Mouse (Mus musculus): ENCODE results near the gene Eif4a1. TPM values are rescaled to one million over a fixed set of nuclear protein-coding genes. Genes with fewer than 3 reads are reported as not detected.

The Eif4a1 gene
- total RNA-seq (2023): 892 TPM

GRCm38 (mm10) chr11:69672211-69672706 is at the start of gene Eif4a1:
Gene Eif4a1 (minus strand): TSS chr11:69672423.

GRCm38 (mm10) chr11:69695361-69696181 is 23.3 kb upstream of the Eif4a1 start, which contains the start of the genes Tnfsf12 and Tnfsfm13:
Gene Tnfsf12 (minus strand): TSS chr11:69695849.
Gene Tnfsfm13 (minus strand): TSS chr11:69696098.

GRCm38 (mm10) chr11:69685526-69686148 is 13.4 kb upstream of the Eif4a1 start, which contains the start of gene Tnfsf13:
Gene Tnfsf13 (minus strand): TSS chr11:69685784.

GRCm38 (mm10) chr11:69681314-69682208 is 9.3 kb upstream of the Eif4a1 start, which contains the start of gene Senp3:
Gene Senp3 (minus strand): TSS chr11:69682084.

GRCm38 (mm10) chr11:69665961-69666664 is 6.1 kb downstream of the Eif4a1 start, which contains the start of gene Cd68:
Gene Cd68 (minus strand): TSS chr11:69666153.

GRCm38 (mm10) chr11:69662213-69662966 is 9.8 kb downstream of the Eif4a1 start, which contains the start of gene Mpdu1:
Gene Mpdu1 (minus strand): TSS chr11:69662642.

GRCm38 (mm10) chr11:69655264-69656064 is 16.8 kb downstream of the Eif4a1 start, which contains the start of gene Sox15:
Gene Sox15 (plus strand): TSS chr11:69655314.

GRCm38 (mm10) chr11:69632284-69633089 is 39.7 kb downstream of the Eif4a1 start, which contains the start of gene Fxr2:
Gene Fxr2 (plus strand): TSS chr11:69632990.

GRCm38 (mm10) chr11:69621571-69622268 is 50.5 kb downstream of the Eif4a1 start, which contains the start of gene Sat2:
Gene Sat2 (plus strand): TSS chr11:69622024.

GRCm38 (mm10) chr11:69617805-69618204 is 54.4 kb downstream of the Eif4a1 start, which contains the start of gene Shbg:
Gene Shbg (minus strand): TSS chr11:69617905.

Other genes starting within 250 kb of the Eif4a1 start
- 0.09 TPM for gene Dnah2, start 123.3 kb downstream of the Eif4a1 start, total RNA-seq (2023)
- 0.46 TPM for gene Efnb3, start 112.2 kb downstream of the Eif4a1 start, total RNA-seq (2023)
- gene Wrap53, start 92.2 kb downstream of the Eif4a1 start, total RNA-seq (2023): 11.6 TPM
- gene Trp53, start 92.1 kb downstream of the Eif4a1 start, total RNA-seq (2023): 157 TPM
- 0.21 TPM for gene Atp1b2, start 66.5 kb downstream of the Eif4a1 start, total RNA-seq (2023)
- gene Shbg, start 54.5 kb downstream of the Eif4a1 start, total RNA-seq (2023): not detected
- not detected for gene Sat2, start 50.4 kb downstream of the Eif4a1 start, total RNA-seq (2023)
- 68.8 TPM for gene Fxr2, start 39.4 kb downstream of the Eif4a1 start, total RNA-seq (2023)
- not detected for gene Sox15, start 17.1 kb downstream of the Eif4a1 start, total RNA-seq (2023)
- 60.5 TPM for gene Mpdu1, start 9.8 kb downstream of the Eif4a1 start, total RNA-seq (2023)
- 7.5 TPM for gene Cd68, start 6.3 kb downstream of the Eif4a1 start, total RNA-seq (2023)
- gene Senp3, start 9.7 kb upstream of the Eif4a1 start, total RNA-seq (2023): 129 TPM
- gene Tnfsf13, start 13.4 kb upstream of the Eif4a1 start, total RNA-seq (2023): not detected
- not detected for gene Tnfsf12, start 23.4 kb upstream of the Eif4a1 start, total RNA-seq (2023)
- not detected for gene Tnfsfm13, start 23.7 kb upstream of the Eif4a1 start, total RNA-seq (2023)
- gene Polr2a, start 86.2 kb upstream of the Eif4a1 start, total RNA-seq (2023): 188 TPM
- not detected for gene Slc35g3, start 89.5 kb upstream of the Eif4a1 start, total RNA-seq (2023)
- 52.4 TPM for gene Zbtb4, start 93.5 kb upstream of the Eif4a1 start, total RNA-seq (2023)
- 3.1 TPM for gene Chrnb1, start 123.5 kb upstream of the Eif4a1 start, total RNA-seq (2023)
- not detected for gene Fgf11, start 129.4 kb upstream of the Eif4a1 start, total RNA-seq (2023)
- not detected for gene Tmem102, start 133.2 kb upstream of the Eif4a1 start, total RNA-seq (2023)
- not detected for gene Gm39566, start 142.9 kb upstream of the Eif4a1 start, total RNA-seq (2023)
- not detected for gene Spem2, start 146.0 kb upstream of the Eif4a1 start, total RNA-seq (2023)
- gene Spem1, start 149.8 kb upstream of the Eif4a1 start, total RNA-seq (2023): not detected
- gene Nlgn2, start 165.4 kb upstream of the Eif4a1 start, total RNA-seq (2023): 0.49 TPM
- gene Tmem256, start 166.1 kb upstream of the Eif4a1 start, total RNA-seq (2023): 20.8 TPM
- gene Plscr3, start 174.0 kb upstream of the Eif4a1 start, total RNA-seq (2023): 18.2 TPM
- not detected for gene Tnk1, start 186.3 kb upstream of the Eif4a1 start, total RNA-seq (2023)
- not detected for gene Tmem95, start 205.6 kb upstream of the Eif4a1 start, total RNA-seq (2023)
- 1.0 TPM for gene Kctd11, start 209.0 kb upstream of the Eif4a1 start, total RNA-seq (2023)
- 435 TPM for gene Acap1, start 223.1 kb upstream of the Eif4a1 start, total RNA-seq (2023)
- 2.8 TPM for gene 2810408A11Rik, start 228.6 kb upstream of the Eif4a1 start, total RNA-seq (2023)
- gene Neurl4, start 228.6 kb upstream of the Eif4a1 start, total RNA-seq (2023): 44.9 TPM
- 145 TPM for gene Gps2, start 241.5 kb upstream of the Eif4a1 start, total RNA-seq (2023)
- 317 TPM for gene Eif5a, start 249.5 kb upstream of the Eif4a1 start, total RNA-seq (2023)

Data from CD8-positive naive resting alpha-beta T cell, adult 57 days (primary cell).